Mouse (Mus musculus) megakaryocyte, embryonic 14.5 days (primary cell): ENCODE measurements at regions not wholly inside any gene's neighbourhood (a gene's known extent, or its start where the extent isn't known, plus 50 kb on each side); places are given as distances from the start of the nearest gene placed in this dataset.

Source experiments
- FLI1 ChIP-seq: IDR thresholded peaks from 2 replicates; pipeline ENCODE4 v1.6.1; 2012; ENCODE audit warnings: low read length, inconsistent platforms, mixed read lengths
- GATA1 ChIP-seq: IDR thresholded peaks from 3 replicates; pipeline ENCODE4 v1.6.1; 2012; ENCODE audit warnings: mixed read lengths, low read length, inconsistent platforms, borderline replicate concordance

- TF ChIP-seq GATA1, result no peak
- no peak for TF ChIP-seq FLI1
Observed at GRCm38 (mm10) chr3:15196101-15196500, 136.0 kb downstream of the Gm9733 start.
